Mouse (Mus musculus) forebrain, embryonic 16.5 days (tissue): ENCODE measurements around the gene Jade1. TPM values are rescaled to one million over a fixed set of nuclear protein-coding genes. Genes with fewer than 3 reads are reported as not detected.

ENCODE experiments used
- ATAC-seq: fragments of 200-750 bp; cut with Nextera tagmentation; 2 replicates; pipeline ENCODE4 v1.8.0; 2017; ENCODE audit warnings: mild to moderate bottlenecking, moderate library complexity
- H3K27ac ChIP-seq: fragments of 300-500 bp; sonication (generic); 2 replicates; pipeline ENCODE4 v1.5.1; 2014; ENCODE audit warnings: low read length, control low read depth
- H3K27me3 ChIP-seq: fragments of 300-500 bp; sonication (generic); replicated peaks from 2 replicates; pipeline ENCODE4 v1.6.1; 2014; ENCODE audit warnings: low read length; ENCODE audit not compliant: control insufficient read depth, insufficient read depth
- H3K36me3 ChIP-seq: fragments of 300-500 bp; sonication (generic); 2 replicates; pipeline ENCODE4 v1.6.1; 2014; ENCODE audit not compliant: control insufficient read depth, insufficient read depth
- H3K4me1 ChIP-seq: fragments of 300-500 bp; sonication (generic); replicated peaks from 2 replicates; pipeline ENCODE4 v1.6.1; 2014; ENCODE audit warnings: low read length; ENCODE audit not compliant: control insufficient read depth, insufficient read depth
- H3K4me2 ChIP-seq: fragments of 300-500 bp; sonication (generic); 2 replicates; pipeline ENCODE4 v1.6.1; 2014; ENCODE audit warnings: mild to moderate bottlenecking, low read length, control low read depth
- H3K4me3 ChIP-seq: fragments of 300-500 bp; sonication (generic); replicated peaks from 2 replicates; pipeline ENCODE4 v1.5.1; 2014; ENCODE audit warnings: mild to moderate bottlenecking, low read length, control low read depth
- H3K9ac ChIP-seq: fragments of 300-500 bp; sonication (generic); replicated peaks from 2 replicates; pipeline ENCODE4 v1.6.1; 2014; ENCODE audit warnings: low read depth, low read length, control low read depth
- H3K9me3 ChIP-seq: fragments of 300-500 bp; sonication (generic); 2 replicates; pipeline ENCODE4 v1.6.1; 2016; ENCODE audit warnings: low read length; ENCODE audit not compliant: control insufficient read depth
- WGBS: fragments of 180-500 bp; shearing (Covaris S2); extraction: QIAGEN DNeasy Blood & Tissue Kit; methylation state at CpG from one replicate; pipeline ENCODE4 v1.1.7; 2014; 5-methylcytosine and 5-hydroxymethylcytosine counted together
- polyA plus RNA-seq: library from polyadenylated mRNA; unstranded; fragments of >200 nt; fragmentation: Nextera tagmentation; extraction: Ambion mirVana; gene quantifications from 2 replicates; pipeline ENCODE4 v1.2.1, GENCODE M21; 2015

Gene Jade1
- polyA plus RNA-seq, 1 experiment from 2014 or later: 20.7 TPM

GRCm38 (mm10) chr3:41572131-41572530, 16.6 kb downstream of the Jade1 start:
- no peak overlapping the region for H3K4me2 ChIP-seq
- no peak for ATAC-seq
- no peak overlapping the region for H3K4me3 ChIP-seq
- 75% methylated on average over 4 of the region's 4 CpGs for WGBS
- no peak overlapping the region for H3K27ac ChIP-seq
- peaks cover 14% of the 10 kb centered on the region for H3K4me1 ChIP-seq
- no peaks in the 10 kb centered on the region for H3K36me3 ChIP-seq
- H3K27me3 ChIP-seq: no peaks in the 10 kb centered on the region
- H3K9ac ChIP-seq: no peak overlapping the region
- no peaks in the 10 kb centered on the region for H3K9me3 ChIP-seq

GRCm38 (mm10) chr3:41572968-41573367, 17.4 kb downstream of the Jade1 start:
- H3K4me3 ChIP-seq: no peak overlapping the region
- no peak overlapping the region for H3K9ac ChIP-seq
- H3K27me3 ChIP-seq: no peaks in the 10 kb centered on the region
- no peak overlapping the region for H3K4me2 ChIP-seq
- no peak for ATAC-seq
- no peak overlapping the region for H3K27ac ChIP-seq
- 78% methylated on average over 11 of the region's 11 CpGs for WGBS
- H3K36me3 ChIP-seq: no peaks in the 10 kb centered on the region
- H3K4me1 ChIP-seq: peaks cover 14% of the 10 kb centered on the region
- no peaks in the 10 kb centered on the region for H3K9me3 ChIP-seq

- H3K27me3 ChIP-seq: no peaks in the 10 kb centered on the region
- ATAC-seq: no peak
- no peaks in the 10 kb centered on the region for H3K36me3 ChIP-seq
- no peak overlapping the region for H3K27ac ChIP-seq
- no peak overlapping the region for H3K4me3 ChIP-seq
- H3K4me2 ChIP-seq: no peak overlapping the region
- no peaks in the 10 kb centered on the region for H3K9me3 ChIP-seq
- peaks cover 14% of the 10 kb centered on the region for H3K4me1 ChIP-seq
- 61% methylated on average over 8 of the region's 8 CpGs for WGBS
- H3K9ac ChIP-seq: no peak overlapping the region
Measured at GRCm38 (mm10) chr3:41574208-41574607, 18.7 kb downstream of the Jade1 start.

GRCm38 (mm10) chr3:41574720-41575435, 19.3 kb downstream of the Jade1 start:
- no peaks in the 10 kb centered on the region for H3K36me3 ChIP-seq
- no peaks in the 10 kb centered on the region for H3K27me3 ChIP-seq
- 78% methylated on average over 7 of the region's 7 CpGs for WGBS
- no peak overlapping the region for H3K9ac ChIP-seq
- no peak overlapping the region for H3K4me3 ChIP-seq
- peaks cover 16% of the 10 kb centered on the region for H3K4me1 ChIP-seq
- H3K4me2 ChIP-seq: no peak overlapping the region
- ATAC-seq: no peak
- H3K9me3 ChIP-seq: no peaks in the 10 kb centered on the region
- no peak overlapping the region for H3K27ac ChIP-seq

GRCm38 (mm10) chr3:41575971-41576370, 20.4 kb downstream of the Jade1 start:
- ATAC-seq: no peak
- Histone ChIP-seq H3K9me3 (no peaks in the 10 kb centered on the region), H3K9ac (no peak overlapping the region), H3K36me3 (no peaks in the 10 kb centered on the region), H3K4me2 (no peak overlapping the region), H3K4me1 (peaks cover 24% of the 10 kb centered on the region), H3K4me3 (no peak overlapping the region), H3K27me3 (no peaks in the 10 kb centered on the region), H3K27ac (no peak overlapping the region)
- 80% methylated on average over 5 of the region's 5 CpGs for WGBS

GRCm38 (mm10) chr3:41577240-41577639, 21.7 kb downstream of the Jade1 start:
- Histone ChIP-seq H3K36me3 (no peaks in the 10 kb centered on the region), H3K4me3 (no peak overlapping the region), H3K4me1 (peaks cover 32% of the 10 kb centered on the region), H3K27ac (no peak overlapping the region), H3K4me2 (no peak overlapping the region), H3K9me3 (no peaks in the 10 kb centered on the region), H3K27me3 (no peaks in the 10 kb centered on the region), H3K9ac (no peak overlapping the region)
- WGBS: 83% methylated on average over 2 of the region's 2 CpGs
- no peak for ATAC-seq

- Histone ChIP-seq H3K4me3 (no peak overlapping the region), H3K27ac (no peak overlapping the region), H3K9me3 (no peaks in the 10 kb centered on the region), H3K9ac (no peak overlapping the region), H3K27me3 (no peaks in the 10 kb centered on the region), H3K36me3 (no peaks in the 10 kb centered on the region), H3K4me1 (peaks cover 38% of the 10 kb centered on the region), H3K4me2 (no peak overlapping the region)
- WGBS: 12% methylated on average over 4 of the region's 4 CpGs
- no peak for ATAC-seq
Measured at GRCm38 (mm10) chr3:41579873-41580272, 24.3 kb downstream of the Jade1 start.

- peak overlapping the region; percentile 4; the same call in 1 of the 2 replicates for H3K4me2 ChIP-seq
- WGBS: 23% methylated on average over 14 of the region's 14 CpGs
- H3K4me3 ChIP-seq: no peak overlapping the region
- H3K4me1 ChIP-seq: peaks cover 36% of the 10 kb centered on the region
- no peak overlapping the region for H3K9ac ChIP-seq
- no peaks in the 10 kb centered on the region for H3K27me3 ChIP-seq
- H3K36me3 ChIP-seq: no peaks in the 10 kb centered on the region
- H3K27ac ChIP-seq: peak overlapping the region; percentile 26; the same call in 1 of the 2 replicates
- H3K9me3 ChIP-seq: no peaks in the 10 kb centered on the region
- peak; percentile 67 for ATAC-seq
Measured at GRCm38 (mm10) chr3:41580401-41581323, 25.1 kb downstream of the Jade1 start.

- no peak overlapping the region for H3K9ac ChIP-seq
- no peak overlapping the region for H3K4me3 ChIP-seq
- H3K27ac ChIP-seq: peak overlapping the region; percentile 26; the same call in 1 of the 2 replicates
- peaks cover 40% of the 10 kb centered on the region for H3K4me1 ChIP-seq
- no peak for ATAC-seq
- H3K36me3 ChIP-seq: no peaks in the 10 kb centered on the region
- no peaks in the 10 kb centered on the region for H3K9me3 ChIP-seq
- 55% methylated on average over 8 of the region's 8 CpGs for WGBS
- H3K4me2 ChIP-seq: peak overlapping the region; percentile 4; the same call in 1 of the 2 replicates
- no peaks in the 10 kb centered on the region for H3K27me3 ChIP-seq
Measured at GRCm38 (mm10) chr3:41581436-41581835, 25.9 kb downstream of the Jade1 start.
